Mouse (Mus musculus) erythroblast, embryonic 14.5 days (primary cell): ENCODE measurements around the gene Pum3.

Source experiments
- GATA1 ChIP-seq: IDR thresholded peaks from 2 replicates; pipeline ENCODE4 v1.6.1; 2012; ENCODE audit warnings: low read length, inconsistent platforms, mixed read lengths
- TAL1 ChIP-seq: IDR thresholded peaks from 3 replicates; pipeline ENCODE4 v1.6.1; 2012; ENCODE audit warnings: low read length, inconsistent platforms, mixed read lengths

GRCm38 (mm10) chr19:27379712-27380401 is 49.8 kb downstream of the Pum3 start:
- no peak for TF ChIP-seq TAL1
- no peak for TF ChIP-seq GATA1
